Mouse (Mus musculus): ENCODE results near the gene Prx.

- TF ChIP-seq EP300 (IDR thresholded peaks at IDR 0.05; ENCODE audit: low read length), result no peak
- no peak for TF ChIP-seq CTCF (conservative IDR thresholded peaks at IDR 0.05 in 1 of 2, IDR thresholded peaks at IDR 0.05 in 1 of 2; ENCODE audit: low read depth in 2 of 2, low read length in 2 of 2)
Observed at GRCm38 (mm10) chr7:27560291-27560887, 61.3 kb downstream of the Prx start.
